Mouse (Mus musculus): ENCODE results near the gene Arhgap15. TPM values are rescaled to one million over a fixed set of nuclear protein-coding genes. Genes with fewer than 3 reads are reported as not detected.
A peak's percentile ranks its signal among the peaks of the same experiment; 100 is the strongest.

Arhgap15 gene
- polyA plus RNA-seq, 1 experiment from 2014 or later, result 1.1 TPM

DNA sequence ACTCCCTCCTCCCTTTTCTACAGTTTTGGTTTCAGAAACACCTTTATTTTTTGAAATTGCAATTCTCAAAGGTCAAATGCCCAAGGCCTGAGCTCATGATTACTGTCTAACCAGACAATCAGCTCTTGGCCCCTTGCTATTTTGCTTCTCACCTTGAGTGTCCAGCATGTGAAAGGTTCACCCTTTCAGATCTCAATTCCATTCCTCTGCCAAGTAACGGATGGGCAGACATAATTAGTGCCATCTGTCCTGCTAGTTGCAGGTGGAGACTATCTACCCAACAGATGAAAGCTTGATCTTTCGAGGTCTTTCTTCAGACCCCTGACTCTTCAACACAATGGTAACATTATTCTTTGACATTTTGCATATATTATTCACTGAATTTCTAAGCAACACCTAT lies 509.3 kb downstream of the Arhgap15 start:
- no peak overlapping the region for H3K4me2 ChIP-seq (replicated peaks)
- H3K9ac ChIP-seq, result no peak overlapping the region
- no peaks in the 10 kb centered on the region for H3K36me3 ChIP-seq
- ATAC-seq (ENCODE audit: low FRiP score, low read depth), result no peak
- no peaks in the 10 kb centered on the region for H3K27me3 ChIP-seq
- WGBS, result 59% methylated on average over 2 of the region's 2 CpGs
- H3K4me3 ChIP-seq, result no peak overlapping the region
- no peaks in the 10 kb centered on the region for H3K4me1 ChIP-seq
- no peak overlapping the region for H3K27ac ChIP-seq
- no peaks in the 10 kb centered on the region for H3K9me3 ChIP-seq

GRCm38 (mm10) chr2:44271455-44272346 lies 523.1 kb downstream of the Arhgap15 start:
- H3K9ac ChIP-seq, result no peak overlapping the region
- H3K4me1 ChIP-seq, result peaks cover 8% of the 10 kb centered on the region
- no peak overlapping the region for H3K27ac ChIP-seq
- no peak overlapping the region for H3K4me3 ChIP-seq
- H3K27me3 ChIP-seq, result no peaks in the 10 kb centered on the region
- 50% methylated on average over 17 of the region's 17 CpGs for WGBS
- H3K9me3 ChIP-seq, result no peaks in the 10 kb centered on the region
- peak; percentile 51; the same call in 1 of the 2 replicates for ATAC-seq (ENCODE audit: low FRiP score, low read depth)
- H3K4me2 ChIP-seq (replicated peaks), result peak overlapping the region; percentile 1; the same call in 1 of the 2 replicates
- no peaks in the 10 kb centered on the region for H3K36me3 ChIP-seq

GRCm38 (mm10) chr2:44272606-44273005 lies 524.0 kb downstream of the Arhgap15 start:
- peaks cover 8% of the 10 kb centered on the region for H3K4me1 ChIP-seq
- 43% methylated on average over 13 of the region's 13 CpGs for WGBS
- peak; percentile 28; the same call in 1 of the 2 replicates for ATAC-seq (ENCODE audit: low FRiP score, low read depth)
- no peaks in the 10 kb centered on the region for H3K9me3 ChIP-seq
- H3K4me2 ChIP-seq (replicated peaks), result 0 out of 2 replicates have a peak overlapping the region, but pooled peaks have one; percentile 12
- H3K9ac ChIP-seq, result no peak overlapping the region
- no peaks in the 10 kb centered on the region for H3K27me3 ChIP-seq
- no peaks in the 10 kb centered on the region for H3K36me3 ChIP-seq
- H3K4me3 ChIP-seq, result no peak overlapping the region
- H3K27ac ChIP-seq, result no peak overlapping the region

DNA sequence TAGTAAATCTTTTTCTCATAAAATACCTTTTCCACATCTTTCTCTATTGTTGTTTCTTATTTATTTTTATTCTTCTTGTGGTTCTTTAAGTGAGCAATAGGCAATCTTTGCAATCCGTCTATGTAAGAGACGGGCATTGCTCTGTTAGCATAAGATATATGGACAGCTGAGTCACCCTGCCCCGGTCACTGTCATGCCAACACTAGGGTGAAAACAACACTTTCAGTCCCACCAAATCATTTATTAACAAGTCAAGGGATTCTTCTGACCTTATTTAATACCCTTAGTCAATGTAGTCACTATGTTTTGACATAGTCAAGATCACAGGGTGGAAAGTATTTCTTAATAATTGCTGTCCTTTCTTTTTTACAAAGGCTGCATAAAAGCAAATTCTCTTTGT lies 525.8 kb downstream of the Arhgap15 start:
- H3K9me3 ChIP-seq, result no peaks in the 10 kb centered on the region
- no peak overlapping the region for H3K27ac ChIP-seq
- H3K36me3 ChIP-seq, result no peaks in the 10 kb centered on the region
- WGBS, result 95% methylated on average over 3 of the region's 3 CpGs
- no peaks in the 10 kb centered on the region for H3K27me3 ChIP-seq
- no peak for ATAC-seq (ENCODE audit: low FRiP score, low read depth)
- H3K4me3 ChIP-seq, result no peak overlapping the region
- H3K4me1 ChIP-seq, result peaks cover 8% of the 10 kb centered on the region
- no peak overlapping the region for H3K4me2 ChIP-seq (replicated peaks)
- H3K9ac ChIP-seq, result no peak overlapping the region

DNA sequence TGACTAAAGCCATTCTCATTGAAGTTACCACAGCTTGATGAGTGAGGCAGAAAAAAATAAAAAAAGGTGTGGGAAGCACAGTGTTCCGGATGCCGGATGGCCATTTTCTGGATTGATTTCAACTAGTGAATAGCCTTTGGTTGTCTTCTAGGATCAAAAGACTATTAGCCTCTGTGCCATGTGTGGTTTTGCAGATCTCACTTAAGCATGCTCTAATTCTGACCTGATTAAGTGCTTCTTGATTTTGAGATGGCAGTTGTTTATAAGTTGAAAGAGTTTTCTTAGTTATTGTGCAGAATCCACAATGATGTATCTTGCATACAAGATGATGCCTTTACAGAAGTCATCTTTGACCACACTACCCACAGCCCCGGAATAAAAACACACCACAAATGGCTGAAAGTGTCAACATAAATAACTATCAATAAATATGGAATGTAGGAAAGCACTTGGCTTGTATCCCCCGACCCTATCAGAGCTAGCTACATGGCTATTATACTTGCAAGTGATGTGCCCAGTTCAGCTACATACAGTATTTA lies 537.6 kb downstream of the Arhgap15 start:
- Histone ChIP-seq H3K27me3 (no peaks in the 10 kb centered on the region), H3K4me2 (replicated peaks) (no peak overlapping the region), H3K4me1 (no peaks in the 10 kb centered on the region), H3K9me3 (peaks cover 3% of the 10 kb centered on the region; the same call in 1 of the 2 replicates), H3K27ac (no peak overlapping the region), H3K4me3 (no peak overlapping the region), H3K36me3 (no peaks in the 10 kb centered on the region), H3K9ac (no peak overlapping the region)
- no peak for ATAC-seq (ENCODE audit: low FRiP score, low read depth)
- WGBS, result 85% methylated on average over 4 of the region's 4 CpGs

DNA sequence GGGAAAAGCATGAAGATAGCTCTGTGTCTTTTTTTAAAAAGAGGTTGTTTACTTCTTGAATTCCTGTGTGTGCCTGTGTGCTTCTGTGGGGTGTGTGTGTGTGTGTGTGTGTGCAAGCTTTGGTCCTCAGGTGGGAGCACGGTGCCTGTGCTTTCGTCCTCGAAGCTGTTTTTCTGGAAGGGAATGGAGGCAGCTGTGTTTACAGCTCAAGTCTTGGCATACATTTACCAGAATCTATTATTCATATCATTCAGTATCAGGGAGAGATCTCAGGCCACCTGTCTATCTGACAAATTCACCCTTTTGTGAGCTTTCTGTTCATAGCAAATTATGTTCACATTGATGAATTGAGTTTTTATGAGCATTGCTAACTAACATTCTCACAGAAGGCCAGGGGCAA lies 550.5 kb downstream of the Arhgap15 start:
- 84% methylated on average over 3 of the region's 3 CpGs for WGBS
- ATAC-seq (ENCODE audit: low FRiP score, low read depth), result no peak
- H3K4me1 ChIP-seq, result no peaks in the 10 kb centered on the region
- no peaks in the 10 kb centered on the region for H3K36me3 ChIP-seq
- no peaks in the 10 kb centered on the region for H3K9me3 ChIP-seq
- no peak overlapping the region for H3K27ac ChIP-seq
- no peak overlapping the region for H3K9ac ChIP-seq
- H3K4me2 ChIP-seq (replicated peaks), result no peak overlapping the region
- no peak overlapping the region for H3K4me3 ChIP-seq
- no peaks in the 10 kb centered on the region for H3K27me3 ChIP-seq

GRCm38 (mm10) chr2:44299909-44300308 lies 551.3 kb downstream of the Arhgap15 start:
- no peaks in the 10 kb centered on the region for H3K36me3 ChIP-seq
- H3K27me3 ChIP-seq, result no peaks in the 10 kb centered on the region
- H3K4me3 ChIP-seq, result no peak overlapping the region
- 41% methylated on average over 5 of the region's 5 CpGs for WGBS
- H3K4me2 ChIP-seq (replicated peaks), result no peak overlapping the region
- peaks cover 7% of the 10 kb centered on the region; the same call in 1 of the 2 replicates for H3K4me1 ChIP-seq
- no peak for ATAC-seq (ENCODE audit: low FRiP score, low read depth)
- no peak overlapping the region for H3K9ac ChIP-seq
- no peaks in the 10 kb centered on the region for H3K9me3 ChIP-seq
- H3K27ac ChIP-seq, result no peak overlapping the region

DNA sequence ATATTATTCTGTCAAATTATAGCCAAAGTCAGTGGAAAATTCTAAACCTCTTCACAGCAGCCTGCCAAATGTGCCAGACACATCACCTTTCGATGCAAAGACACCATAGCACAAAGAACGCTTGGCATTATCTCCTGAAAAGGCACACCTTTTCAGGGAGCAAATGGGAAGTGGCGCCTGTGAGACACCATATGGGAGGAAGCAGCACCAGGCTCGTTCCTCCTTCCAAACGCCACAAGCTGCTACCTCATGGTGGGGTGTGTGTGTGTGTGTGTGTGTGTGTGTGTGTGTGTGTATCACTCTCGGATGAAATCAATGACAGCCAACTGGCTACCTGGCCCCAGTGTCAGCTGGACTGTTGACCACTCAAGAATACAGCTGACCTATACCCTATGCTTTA lies 551.8 kb downstream of the Arhgap15 start:
- H3K36me3 ChIP-seq, result no peaks in the 10 kb centered on the region
- no peaks in the 10 kb centered on the region for H3K27me3 ChIP-seq
- H3K4me3 ChIP-seq, result no peak overlapping the region
- no peak overlapping the region for H3K4me2 ChIP-seq (replicated peaks)
- H3K9ac ChIP-seq, result no peak overlapping the region
- 52% methylated on average over 6 of the region's 6 CpGs for WGBS
- H3K9me3 ChIP-seq, result no peaks in the 10 kb centered on the region
- no peak overlapping the region for H3K27ac ChIP-seq
- peaks cover 13% of the 10 kb centered on the region for H3K4me1 ChIP-seq
- ATAC-seq (ENCODE audit: low FRiP score, low read depth), result no peak

DNA sequence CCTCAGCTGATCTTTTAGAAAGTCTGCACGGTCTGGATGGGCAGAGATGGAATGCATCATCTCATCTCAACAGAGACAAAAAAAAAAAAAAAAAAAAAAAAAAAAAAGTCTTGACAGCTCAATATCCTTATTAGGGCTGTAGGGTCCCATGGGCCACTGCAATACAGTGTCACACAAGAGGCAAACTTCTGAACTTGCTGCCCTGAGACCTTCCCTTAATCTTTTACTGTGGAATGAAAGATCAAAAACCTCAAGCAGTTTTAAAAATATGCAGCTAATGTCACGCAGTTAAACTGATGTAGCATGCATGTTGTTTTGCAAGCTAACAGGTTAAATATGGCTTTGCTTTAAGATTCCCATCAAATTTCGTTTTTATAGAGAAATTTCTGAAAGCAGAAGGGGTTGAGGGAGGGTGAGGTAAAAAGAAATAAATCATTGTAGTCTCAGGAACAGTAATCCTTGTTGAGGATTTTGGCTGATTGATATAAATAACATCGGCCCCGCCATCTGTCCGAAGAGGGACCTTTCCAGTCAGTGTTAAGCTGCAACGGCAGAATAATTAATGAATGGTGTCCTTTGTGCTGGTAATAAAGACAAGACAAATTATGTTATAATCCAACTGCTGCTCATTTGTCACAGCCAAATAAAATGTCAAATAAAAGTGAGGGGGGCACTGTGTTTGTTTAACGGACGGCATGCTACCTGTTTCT lies 555.8 kb downstream of the Arhgap15 start:
- H3K27me3 ChIP-seq, result no peaks in the 10 kb centered on the region
- H3K27ac ChIP-seq, result no peak overlapping the region
- WGBS, result 29% methylated on average over 9 of the region's 9 CpGs
- H3K4me1 ChIP-seq, result peaks cover 13% of the 10 kb centered on the region
- H3K9me3 ChIP-seq, result no peaks in the 10 kb centered on the region
- H3K36me3 ChIP-seq, result no peaks in the 10 kb centered on the region
- ATAC-seq (ENCODE audit: low FRiP score, low read depth), result no peak
- no peak overlapping the region for H3K9ac ChIP-seq
- H3K4me3 ChIP-seq, result no peak overlapping the region
- peak overlapping the region; percentile 37 for H3K4me2 ChIP-seq (replicated peaks)

GRCm38 (mm10) chr2:44304971-44305808 lies 556.6 kb downstream of the Arhgap15 start:
- peaks cover 19% of the 10 kb centered on the region for H3K4me1 ChIP-seq
- peak; percentile 54; the same call in 1 of the 2 replicates for ATAC-seq (ENCODE audit: low FRiP score, low read depth)
- H3K36me3 ChIP-seq, result no peaks in the 10 kb centered on the region
- H3K9me3 ChIP-seq, result no peaks in the 10 kb centered on the region
- no peak overlapping the region for H3K4me3 ChIP-seq
- H3K27me3 ChIP-seq, result no peaks in the 10 kb centered on the region
- no peak overlapping the region for H3K9ac ChIP-seq
- H3K4me2 ChIP-seq (replicated peaks), result peak overlapping the region; percentile 37
- WGBS, result 39% methylated on average over 17 of the region's 17 CpGs
- no peak overlapping the region for H3K27ac ChIP-seq

DNA sequence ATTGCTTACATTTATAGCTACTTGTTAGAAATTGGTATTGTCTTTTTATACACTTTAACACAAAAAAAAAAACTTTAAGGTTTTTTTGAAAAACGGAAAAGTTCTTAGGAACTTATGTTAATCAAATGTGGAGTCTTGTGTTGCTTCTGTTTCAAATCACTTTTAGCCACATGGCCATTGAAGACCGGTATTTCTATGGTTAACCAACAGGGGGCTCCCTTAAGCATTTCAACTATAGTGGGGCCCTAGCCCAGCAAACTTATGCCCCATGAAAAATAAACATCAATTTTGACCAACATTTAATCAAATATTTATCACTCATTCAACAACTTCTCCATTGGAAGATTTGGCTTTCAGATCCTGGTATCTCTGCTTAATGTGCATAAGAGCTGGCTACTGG lies 557.5 kb downstream of the Arhgap15 start:
- H3K4me3 ChIP-seq, result no peak overlapping the region
- H3K4me2 ChIP-seq (replicated peaks), result no peak overlapping the region
- H3K36me3 ChIP-seq, result no peaks in the 10 kb centered on the region
- ATAC-seq (ENCODE audit: low FRiP score, low read depth), result no peak
- 35% methylated on average over 2 of the region's 2 CpGs for WGBS
- no peak overlapping the region for H3K27ac ChIP-seq
- no peaks in the 10 kb centered on the region for H3K27me3 ChIP-seq
- no peaks in the 10 kb centered on the region for H3K9me3 ChIP-seq
- no peak overlapping the region for H3K9ac ChIP-seq
- peaks cover 22% of the 10 kb centered on the region for H3K4me1 ChIP-seq
